Mouse (Mus musculus): Measurements from ENCODE around the gene Pptc7.

GRCm38 (mm10) chr5:122323523-122323922 lies 39.4 kb downstream of the Pptc7 start:
- TF ChIP-seq POLR2A (IDR thresholded peaks at IDR 0.05; ENCODE audit: low read depth, low read length) (no peak), CTCF (IDR thresholded peaks at IDR 0.05; ENCODE audit: extremely low read depth, insufficient read length, insufficient replicate concordance, low read depth, low read length) (no peak)

Data from small intestine, adult 2 months (tissue).